Mouse (Mus musculus): ENCODE data around the gene Hdhd5.

GRCm38 (mm10) chr6:120466609-120467329, 64.3 kb downstream of the Hdhd5 start:
- TF ChIP-seq EP300 (IDR thresholded peaks at IDR 0.05; ENCODE audit: low read depth) (no peak), CTCF (IDR thresholded peaks at IDR 0.05; ENCODE audit: low read depth) (no peak; the same call in 1 of the 2 replicates)
